Mouse (Mus musculus) neural tube, embryonic 11.5 days (tissue): ENCODE measurements around the gene Preb. TPM values are rescaled to one million over a fixed set of nuclear protein-coding genes. Genes with fewer than 3 reads are reported as not detected.
A peak's percentile ranks its signal among the peaks of the same experiment; 100 is the strongest.

Experiments
- ATAC-seq: fragments of 200-750 bp; cut with Nextera tagmentation; 2 replicates; pipeline ENCODE4 v1.8.0; 2017; ENCODE audit warnings: moderate number of reproducible peaks, mild to moderate bottlenecking, moderate TSS enrichment, moderate library complexity; ENCODE audit not compliant: insufficient read depth, low FRiP score, low TSS enrichment
- DNase-seq: peaks from one replicate; pipeline ENCODE4 v3.0.0-alpha.2; 2015; ENCODE audit warnings: low spot score
- H3K27ac ChIP-seq: fragments of 300-500 bp; sonication (generic); 2 replicates; pipeline ENCODE4 v1.5.1; 2014; ENCODE audit warnings: low read depth, mild to moderate bottlenecking, low read length
- H3K27me3 ChIP-seq: fragments of 300-500 bp; sonication (generic); 2 replicates; pipeline ENCODE4 v1.6.1; 2014; ENCODE audit warnings: mild to moderate bottlenecking, low read length, mixed read lengths; ENCODE audit not compliant: control insufficient read depth, insufficient read depth
- H3K36me3 ChIP-seq: fragments of 300-500 bp; sonication (generic); 2 replicates; pipeline ENCODE4 v1.6.1; 2014; ENCODE audit warnings: mild to moderate bottlenecking, low read length, moderate library complexity, mixed read lengths; ENCODE audit not compliant: control insufficient read depth, insufficient read depth
- H3K4me1 ChIP-seq: fragments of 300-500 bp; sonication (generic); 2 replicates; pipeline ENCODE4 v1.6.1; 2014; ENCODE audit warnings: low read length, mixed read lengths; ENCODE audit not compliant: control insufficient read depth, insufficient read depth
- H3K4me2 ChIP-seq: fragments of 300-500 bp; sonication (generic); 2 replicates; pipeline ENCODE4 v1.6.1; 2014; ENCODE audit warnings: low read depth, mild to moderate bottlenecking, moderate library complexity
- H3K4me3 ChIP-seq: fragments of 300-500 bp; sonication (generic); 2 replicates; pipeline ENCODE4 v1.5.1; 2014; ENCODE audit warnings: low read depth, low read length
- H3K9ac ChIP-seq: fragments of 300-500 bp; sonication (generic); 2 replicates; pipeline ENCODE4 v1.6.1; 2014; ENCODE audit warnings: mild to moderate bottlenecking, low read length
- H3K9me3 ChIP-seq: fragments of 300-500 bp; sonication (generic); 2 replicates; pipeline ENCODE4 v1.6.1; 2016; ENCODE audit warnings: low read length; ENCODE audit not compliant: control insufficient read depth
- WGBS: fragments of 180-500 bp; shearing (Covaris S2); extraction: QIAGEN DNeasy Blood & Tissue Kit; methylation state at CpG from one replicate; pipeline ENCODE4 v1.1.7; 2014; 5-methylcytosine and 5-hydroxymethylcytosine counted together
- polyA plus RNA-seq: library from polyadenylated mRNA; unstranded; fragments of >200 nt; fragmentation: Nextera tagmentation; extraction: Ambion mirVana; gene quantifications from 2 replicates; pipeline ENCODE4 v1.2.1, GENCODE M21; 2014

Preb gene
- polyA plus RNA-seq, 1 experiment from 2014 or later, result 108 TPM

- H3K27me3 ChIP-seq, result no peaks in the 10 kb centered on the region
These were observed 9.7 kb downstream of the Preb start for GRCm38 (mm10) chr5:30950451-30950850.

GRCm38 (mm10) chr5:30949654-30950326 lies 10.4 kb downstream of the Preb start:
- Histone ChIP-seq H3K4me1 (peaks cover 3% of the 10 kb centered on the region), H3K9me3 (no peaks in the 10 kb centered on the region), H3K27ac (peak overlapping the region; percentile 27; the same call in 1 of the 2 replicates), H3K27me3 (no peaks in the 10 kb centered on the region), H3K36me3 (peaks cover 5% of the 10 kb centered on the region), H3K9ac (peak overlapping the region; percentile 65), H3K4me3 (peak overlapping the region; percentile 54), H3K4me2 (peak overlapping the region; percentile 68)
- WGBS, result under 1% methylated on average over 31 of the region's 31 CpGs
- ATAC-seq (peak; percentile 88), DNase-seq (peak; percentile 94)

More at GRCm38 (mm10) chr5:30950451-30950850, 9.7 kb downstream of the Preb start:
- WGBS, result 72% methylated on average over 4 of the region's 4 CpGs
- Histone ChIP-seq H3K27ac (no peak overlapping the region), H3K36me3 (peaks cover 11% of the 10 kb centered on the region), H3K9me3 (no peaks in the 10 kb centered on the region), H3K4me3 (peak overlapping the region; percentile 54), H3K9ac (no peak overlapping the region), H3K4me1 (peaks cover 3% of the 10 kb centered on the region), H3K4me2 (peak overlapping the region; percentile 68)
- ATAC-seq, result no peak
- no peak for DNase-seq

GRCm38 (mm10) chr5:30948620-30949019 lies 11.5 kb downstream of the Preb start:
- WGBS, result 80% methylated on average over 5 of the region's 5 CpGs
- H3K4me3 ChIP-seq, result no peak overlapping the region
- no peak overlapping the region for H3K27ac ChIP-seq
- peaks cover 3% of the 10 kb centered on the region for H3K4me1 ChIP-seq
- H3K36me3 ChIP-seq, result peaks cover 2% of the 10 kb centered on the region; the same call in 1 of the 2 replicates
- ATAC-seq (no peak), DNase-seq (no peak)
- H3K9ac ChIP-seq, result no peak overlapping the region
- no peak overlapping the region for H3K4me2 ChIP-seq
- no peaks in the 10 kb centered on the region for H3K9me3 ChIP-seq
- H3K27me3 ChIP-seq, result no peaks in the 10 kb centered on the region

GRCm38 (mm10) chr5:30944956-30945781 lies 15.0 kb downstream of the Preb start, which contains the start of gene Cgref1:
Cgref1 (minus strand) TSS chr5:30945591.
- DNase-seq, result peak; percentile 68
- Histone ChIP-seq H3K36me3 (no peaks in the 10 kb centered on the region), H3K27ac (no peak within 1 kb of the TSS), H3K9ac (peak within 1 kb of the TSS; percentile 75), H3K4me1 (no peaks in the 10 kb centered on the region), H3K27me3 (no peaks in the 10 kb centered on the region), H3K9me3 (no peaks in the 10 kb centered on the region), H3K4me3 (peak within 1 kb of the TSS; percentile 45), H3K4me2 (peak within 1 kb of the TSS; percentile 87)
- 0 out of 2 replicates have a peak, but pooled peaks have one; percentile 36 for ATAC-seq
- WGBS, result 5% methylated on average over 44 of the region's 44 CpGs

- Histone ChIP-seq H3K9ac (no peak overlapping the region), H3K9me3 (no peaks in the 10 kb centered on the region), H3K27ac (no peak overlapping the region), H3K4me2 (no peak overlapping the region), H3K36me3 (no peaks in the 10 kb centered on the region), H3K4me3 (no peak overlapping the region), H3K27me3 (no peaks in the 10 kb centered on the region), H3K4me1 (no peaks in the 10 kb centered on the region)
- ATAC-seq (no peak), DNase-seq (no peak)
- 89% methylated on average over 6 of the region's 6 CpGs for WGBS
These were observed 15.8 kb downstream of the Preb start for GRCm38 (mm10) chr5:30944344-30944743.

- H3K36me3 ChIP-seq, result no peaks in the 10 kb centered on the region
- no peaks in the 10 kb centered on the region for H3K9me3 ChIP-seq
- DNase-seq (no peak), ATAC-seq (no peak)
- H3K27me3 ChIP-seq, result no peaks in the 10 kb centered on the region
- no peaks in the 10 kb centered on the region for H3K4me1 ChIP-seq
- no peak overlapping the region for H3K4me3 ChIP-seq
- no peak overlapping the region for H3K27ac ChIP-seq
- H3K9ac ChIP-seq, result no peak overlapping the region
- WGBS, result 89% methylated on average over 2 of the region's 2 CpGs
- no peak overlapping the region for H3K4me2 ChIP-seq
These were observed 17.2 kb downstream of the Preb start for GRCm38 (mm10) chr5:30943004-30943403.

- WGBS, result 90% methylated on average over 5 of the region's 5 CpGs
- no peak for ATAC-seq
- no peak for DNase-seq
- H3K27me3 ChIP-seq, result no peaks in the 10 kb centered on the region
- no peaks in the 10 kb centered on the region for H3K4me1 ChIP-seq
- H3K36me3 ChIP-seq, result no peaks in the 10 kb centered on the region
- no peak overlapping the region for H3K9ac ChIP-seq
- H3K9me3 ChIP-seq, result no peaks in the 10 kb centered on the region
- no peak overlapping the region for H3K4me3 ChIP-seq
- H3K4me2 ChIP-seq, result no peak overlapping the region
- no peak overlapping the region for H3K27ac ChIP-seq
These were observed 25.3 kb downstream of the Preb start for GRCm38 (mm10) chr5:30934725-30935461.

GRCm38 (mm10) chr5:30933705-30934104 lies 26.5 kb downstream of the Preb start:
- no peak for ATAC-seq
- WGBS, result 65% methylated on average over 5 of the region's 5 CpGs
- H3K27me3 ChIP-seq, result no peaks in the 10 kb centered on the region

More at GRCm38 (mm10) chr5:30933705-30934104, 26.5 kb downstream of the Preb start:
- H3K4me1 ChIP-seq, result no peaks in the 10 kb centered on the region
- H3K4me2 ChIP-seq, result no peak overlapping the region
- DNase-seq, result no peak
- no peak overlapping the region for H3K4me3 ChIP-seq
- H3K27ac ChIP-seq, result no peak overlapping the region
- H3K9me3 ChIP-seq, result no peaks in the 10 kb centered on the region
- H3K36me3 ChIP-seq, result no peaks in the 10 kb centered on the region
- H3K9ac ChIP-seq, result no peak overlapping the region
